Mouse (Mus musculus) megakaryocyte, embryonic 14.5 days (primary cell): ENCODE measurements around the gene Gja5.

ENCODE experiments used
- FLI1 ChIP-seq: IDR thresholded peaks from 2 replicates; pipeline ENCODE4 v1.6.1; 2012; ENCODE audit warnings: low read length, inconsistent platforms, mixed read lengths
- GATA1 ChIP-seq: IDR thresholded peaks from 3 replicates; pipeline ENCODE4 v1.6.1; 2012; ENCODE audit warnings: mixed read lengths, low read length, inconsistent platforms, borderline replicate concordance

GRCm38 (mm10) chr3:96883690-96884089, 20.8 kb upstream of the Gja5 start:
- TF ChIP-seq GATA1 = no peak
- TF ChIP-seq FLI1 = no peak
